Mouse (Mus musculus) MEL (cell line): ENCODE data around the gene Bnip1. TPM values are rescaled to one million over a fixed set of nuclear protein-coding genes. Genes with fewer than 3 reads are reported as not detected.

Experiments
- DNase-seq: peaks from one replicate; pipeline ENCODE4 v3.0.0; 2011; ENCODE audit warnings: low read depth, low spot score
- H3K27ac ChIP-seq: 2 replicates; pipeline ENCODE4 v1.5.1; 2012; ENCODE audit warnings: low read depth, mild to moderate bottlenecking, control low read depth, low read length, moderate library complexity; ENCODE audit not compliant: control insufficient read depth
- H3K27me3 ChIP-seq, 2 experiments: fragments of 150-350 bp in 1 of 2; sonication (generic) in 1 of 2; 2 replicates each; pipeline ENCODE4 v1.6.1; 2012; ENCODE audit warnings: low read length in 2 of 2, mild to moderate bottlenecking in 2 of 2, improper control_type of control experiment in 1 of 2, moderate library complexity in 1 of 2; ENCODE audit not compliant: insufficient read depth in 2 of 2, control insufficient read depth in 1 of 2
- H3K36me3 ChIP-seq, 2 experiments: 2 replicates each; pipeline ENCODE4 v1.6.1; 2012 to 2014; ENCODE audit warnings: low read length in 2 of 2, improper control_type of control experiment in 1 of 2, inconsistent platforms in 1 of 2, mild to moderate bottlenecking in 1 of 2; ENCODE audit not compliant: insufficient read depth in 2 of 2, control insufficient read depth in 1 of 2
- H3K4me1 ChIP-seq, 2 experiments: fragments of 150-350 bp in 1 of 2; sonication (generic) in 1 of 2; 2 replicates each; pipeline ENCODE4 v1.6.1; 2012; ENCODE audit warnings: low read length in 2 of 2, improper control_type of control experiment in 1 of 2, mild to moderate bottlenecking in 1 of 2; ENCODE audit not compliant: insufficient read depth in 2 of 2, control insufficient read depth in 1 of 2
- H3K4me3 ChIP-seq, 2 experiments: fragments of 150-350 bp in 1 of 2; sonication (generic) in 1 of 2; 2 replicates each; pipeline ENCODE4 v1.5.1; 2012; ENCODE audit warnings: low read depth in 2 of 2, low read length in 2 of 2, mild to moderate bottlenecking in 2 of 2, moderate library complexity in 2 of 2, control low read depth in 1 of 2, improper control_type of control experiment in 1 of 2; ENCODE audit not compliant: control insufficient read depth in 1 of 2, insufficient read depth in 1 of 2
- H3K79me2 ChIP-seq: 2 replicates; pipeline ENCODE4 v1.6.1; 2012; ENCODE audit warnings: mild to moderate bottlenecking, low read length, moderate library complexity; ENCODE audit not compliant: control insufficient read depth, poor library complexity, insufficient read depth
- H3K9ac ChIP-seq: 2 replicates; pipeline ENCODE4 v1.6.1; 2012; ENCODE audit warnings: low read depth, mild to moderate bottlenecking, control low read depth, low read length, moderate library complexity; ENCODE audit not compliant: control insufficient read depth, poor library complexity, severe bottlenecking
- H3K9me3 ChIP-seq: fragments of 150-350 bp; sonication (generic); replicated peaks from 2 replicates; pipeline ENCODE4 v1.6.1; 2012; ENCODE audit warnings: mild to moderate bottlenecking, low read length, improper control_type of control experiment, moderate library complexity; ENCODE audit not compliant: insufficient read depth
- BHLHE40 ChIP-seq: IDR thresholded peaks from 2 replicates; pipeline ENCODE4 v1.6.1; 2012; ENCODE audit warnings: low read depth, mild to moderate bottlenecking, inconsistent platforms, low read length, improper control_type of control experiment, borderline replicate concordance
- CHD1 ChIP-seq: IDR thresholded peaks from 2 replicates; pipeline ENCODE4 v1.6.1; 2012; ENCODE audit warnings: low read depth, mild to moderate bottlenecking, inconsistent platforms, low read length, improper control_type of control experiment
- CHD2 ChIP-seq: IDR thresholded peaks from 2 replicates; pipeline ENCODE4 v1.6.1; 2011; ENCODE audit warnings: low read length, improper control_type of control experiment
- E2F4 ChIP-seq: IDR thresholded peaks from 2 replicates; pipeline ENCODE4 v1.6.1; 2011; ENCODE audit warnings: low read depth, low read length, improper control_type of control experiment, borderline replicate concordance
- ETS1 ChIP-seq: IDR thresholded peaks from 2 replicates; pipeline ENCODE4 v1.6.1; 2012; ENCODE audit warnings: low read depth, mild to moderate bottlenecking, inconsistent platforms, low read length, improper control_type of control experiment, moderate library complexity
- GABPA ChIP-seq: IDR thresholded peaks from 2 replicates; pipeline ENCODE4 v1.6.1; 2012; ENCODE audit warnings: low read depth, mild to moderate bottlenecking, inconsistent platforms, low read length, improper control_type of control experiment, moderate library complexity
- HCFC1 ChIP-seq: IDR thresholded peaks from 2 replicates; pipeline ENCODE4 v1.6.1; 2012; ENCODE audit warnings: low read depth, mild to moderate bottlenecking, inconsistent platforms, low read length, improper control_type of control experiment, moderate library complexity
- JUND ChIP-seq: IDR thresholded peaks from 2 replicates; pipeline ENCODE4 v1.6.1; 2011; ENCODE audit warnings: low read depth, mild to moderate bottlenecking, improper control_type of control experiment, low read length
- MAZ ChIP-seq: IDR thresholded peaks from 2 replicates; pipeline ENCODE4 v1.6.1; 2012; ENCODE audit warnings: low read depth, mild to moderate bottlenecking, inconsistent platforms, low read length, improper control_type of control experiment
- MXI1 ChIP-seq: IDR thresholded peaks from 2 replicates; pipeline ENCODE4 v1.6.1; 2011; ENCODE audit warnings: mild to moderate bottlenecking, low read depth, low read length, improper control_type of control experiment
- MYB ChIP-seq: IDR thresholded peaks from 2 replicates; pipeline ENCODE4 v1.6.1; 2011; ENCODE audit warnings: mild to moderate bottlenecking, low read depth, low read length, improper control_type of control experiment
- MYC ChIP-seq: IDR thresholded peaks from 2 replicates; pipeline ENCODE4 v1.6.1; 2011; ENCODE audit warnings: low read depth, mild to moderate bottlenecking, low read length, improper control_type of control experiment, moderate library complexity
- NELFE ChIP-seq: IDR thresholded peaks from 2 replicates; pipeline ENCODE4 v1.6.1; 2011; ENCODE audit warnings: low read depth, low read length, improper control_type of control experiment
- NRF1 ChIP-seq: IDR thresholded peaks from 2 replicates; pipeline ENCODE4 v1.6.1; 2014; ENCODE audit warnings: low read depth, mild to moderate bottlenecking, inconsistent platforms, low read length, improper control_type of control experiment, moderate library complexity; ENCODE audit not compliant: poor library complexity, insufficient read depth, severe bottlenecking
- RAD21 ChIP-seq: IDR thresholded peaks from 2 replicates; pipeline ENCODE4 v1.6.1; 2011; ENCODE audit warnings: mild to moderate bottlenecking, low read depth, low read length, improper control_type of control experiment
- RCOR1 ChIP-seq: IDR thresholded peaks from 2 replicates; pipeline ENCODE4 v1.6.1; 2012; ENCODE audit warnings: low read depth, mild to moderate bottlenecking, inconsistent platforms, low read length, improper control_type of control experiment
- TAL1 ChIP-seq: IDR thresholded peaks from 2 replicates; pipeline ENCODE4 v1.6.1; 2012; ENCODE audit warnings: mild to moderate bottlenecking, inconsistent platforms, low read length, moderate library complexity, mixed read lengths
- TBP ChIP-seq: IDR thresholded peaks from 2 replicates; pipeline ENCODE4 v1.8.0; 2011; ENCODE audit warnings: low read depth, low read length, improper control_type of control experiment
- TCF12 ChIP-seq: IDR thresholded peaks from 2 replicates; pipeline ENCODE4 v1.6.1; 2014; ENCODE audit warnings: low read depth, mild to moderate bottlenecking, inconsistent platforms, low read length, improper control_type of control experiment, moderate library complexity
- UBTF ChIP-seq: IDR thresholded peaks from 2 replicates; pipeline ENCODE4 v1.6.1; 2012; ENCODE audit warnings: low read depth, mild to moderate bottlenecking, inconsistent platforms, low read length, improper control_type of control experiment, moderate library complexity, borderline replicate concordance; ENCODE audit not compliant: insufficient read depth
- USF1 ChIP-seq: IDR thresholded peaks from 2 replicates; pipeline ENCODE4 v1.6.1; 2014; ENCODE audit warnings: low read depth, mild to moderate bottlenecking, inconsistent platforms, low read length, improper control_type of control experiment, moderate library complexity
- USF2 ChIP-seq, 2 experiments: IDR thresholded peaks; 2 replicates each; pipeline ENCODE4 v1.6.1; 2011 to 2012; ENCODE audit warnings: improper control_type of control experiment in 2 of 2, low read length in 2 of 2, borderline replicate concordance in 1 of 2, inconsistent platforms in 1 of 2, low read depth in 1 of 2, mild to moderate bottlenecking in 1 of 2; ENCODE audit not compliant: insufficient read depth in 1 of 2
- ZKSCAN1 ChIP-seq: IDR thresholded peaks from 2 replicates; pipeline ENCODE4 v1.6.1; 2012; ENCODE audit warnings: low read depth, mild to moderate bottlenecking, inconsistent platforms, low read length, improper control_type of control experiment, moderate library complexity
- ZNF384 ChIP-seq: IDR thresholded peaks from 2 replicates; pipeline ENCODE4 v1.6.1; 2012; ENCODE audit warnings: low read depth, mild to moderate bottlenecking, inconsistent platforms, low read length, improper control_type of control experiment
- polyA plus RNA-seq, 2 experiments: library from polyadenylated mRNA; stranded (reverse) in 1 of 2; unstranded in 1 of 2; fragments of >175 nt in 1 of 2; fragments of >200 nt in 1 of 2; gene quantifications; 2 replicates each; pipeline versions ENCODE4 v1.2.1 to v1.2.4; 2012; ENCODE audit warnings: low replicate concordance in 2 of 2, low read depth in 1 of 2; ENCODE audit not compliant: insufficient read length in 2 of 2, insufficient read depth in 1 of 2, missing spikeins in 1 of 2
- total RNA-seq: library from RNA; depleted of rRNA; stranded (reverse); fragments of 300-350 nt; gene quantifications from 2 replicates; pipeline ENCODE4 v1.2.3, GENCODE M21; 2012

Gene Bnip1
- total and polyA plus RNA-seq, 3 experiments: 44.1 to 44.2 TPM; not detected in 1

GRCm38 (mm10) chr17:26833806-26834205, 52.9 kb downstream of the Bnip1 start:
- Histone ChIP-seq H3K9me3 (no peaks in the 10 kb centered on the region), H3K27ac (no peak overlapping the region), H3K4me3 (no peak overlapping the region), H3K79me2 (no peaks in the 10 kb centered on the region), H3K27me3 (peaks cover 0 to 7% of the 10 kb centered on the region in 2 experiments; a peak in 3 of 4 replicates), H3K36me3 (no peaks in the 10 kb centered on the region), H3K4me1 (no peaks in the 10 kb centered on the region), H3K9ac (no peak overlapping the region)
- no peak for TF ChIP-seq CHD2
- no peak for TF ChIP-seq BHLHE40
- TF ChIP-seq ZNF384: no peak
- no peak for TF ChIP-seq NRF1
- TF ChIP-seq MAZ: no peak
- TF ChIP-seq JUND: no peak
- TF ChIP-seq TAL1: no peak
- TF ChIP-seq USF2 (IDR thresholded peaks at IDR 0.05; ENCODE audit: borderline replicate concordance in 1 of 2, insufficient read depth in 1 of 2, low read depth in 1 of 2, low read length in 2 of 2): no peak
- TF ChIP-seq UBTF: no peak
- no peak for TF ChIP-seq USF1
- no peak for TF ChIP-seq MYC
- TF ChIP-seq E2F4: no peak
- TF ChIP-seq TBP: no peak
- no peak for TF ChIP-seq GABPA
- no peak for TF ChIP-seq ZKSCAN1
- TF ChIP-seq TCF12: no peak
- TF ChIP-seq RCOR1: no peak
- no peak for TF ChIP-seq RAD21
- DNase-seq: no peak

- Histone ChIP-seq H3K4me1 (no peaks in the 10 kb centered on the region), H3K27ac (no peak overlapping the region), H3K9me3 (no peaks in the 10 kb centered on the region), H3K79me2 (no peaks in the 10 kb centered on the region), H3K36me3 (no peaks in the 10 kb centered on the region), H3K4me3 (no peak overlapping the region), H3K27me3 (peaks cover 0 to 4% of the 10 kb centered on the region in 2 experiments; a peak in 2 of 4 replicates), H3K9ac (no peak overlapping the region)
- TF ChIP-seq NELFE (no peak), MYB (no peak), HCFC1 (no peak), GABPA (no peak), MAZ (no peak), CHD1 (no peak), ETS1 (no peak), MXI1 (no peak), USF1 (no peak)
- DNase-seq: no peak
Observed at GRCm38 (mm10) chr17:26834302-26834965, 53.6 kb downstream of the Bnip1 start.
